Mouse (Mus musculus): Measurements from ENCODE around the gene Kcne2. TPM values are rescaled to one million over a fixed set of nuclear protein-coding genes. Genes with fewer than 3 reads are reported as not detected.

Gene Kcne2
- polyA plus RNA-seq, 1 experiment from 2014 or later: not detected

GRCm38 (mm10) chr16:92336280-92336679 lies 44.1 kb downstream of the Kcne2 start:
- no peak overlapping the region for H3K9ac ChIP-seq
- H3K4me2 ChIP-seq: no peak overlapping the region
- ATAC-seq (ENCODE audit: insufficient read depth): no peak

GRCm38 (mm10) chr16:92340612-92341511 lies 48.7 kb downstream of the Kcne2 start:
- no peak overlapping the region; the same call in 1 of the 2 replicates for H3K9ac ChIP-seq
- 26% methylated on average over 27 of the region's 27 CpGs for WGBS (ENCODE audit: insufficient replicate concordance)
- no peak overlapping the region for H3K27ac ChIP-seq (replicated peaks)
- peaks cover 26% of the 10 kb centered on the region for H3K4me1 ChIP-seq (replicated peaks)
- peak overlapping the region; percentile 41 for H3K4me3 ChIP-seq (replicated peaks)
- no peaks in the 10 kb centered on the region for H3K36me3 ChIP-seq (replicated peaks)
- no peaks in the 10 kb centered on the region for H3K9me3 ChIP-seq (replicated peaks)
- ATAC-seq (ENCODE audit: insufficient read depth): peak; percentile 77
- H3K27me3 ChIP-seq: peaks cover 8% of the 10 kb centered on the region
- H3K4me2 ChIP-seq: peak overlapping the region; percentile 70

More at GRCm38 (mm10) chr16:92336280-92336679, 44.1 kb downstream of the Kcne2 start:
- WGBS (ENCODE audit: insufficient replicate concordance): 8% methylated on average over 9 of the region's 9 CpGs
- Histone ChIP-seq H3K27me3 (peaks cover 14% of the 10 kb centered on the region), H3K9me3 (replicated peaks) (no peaks in the 10 kb centered on the region), H3K4me3 (replicated peaks) (no peak overlapping the region), H3K36me3 (replicated peaks) (no peaks in the 10 kb centered on the region), H3K4me1 (replicated peaks) (peaks cover 15% of the 10 kb centered on the region), H3K27ac (replicated peaks) (no peak overlapping the region)

GRCm38 (mm10) chr16:92345177-92345576 lies 53.0 kb downstream of the Kcne2 start:
- H3K4me2 ChIP-seq: 0 out of 2 replicates have a peak overlapping the region, but pooled peaks have one; percentile 15
- no peaks in the 10 kb centered on the region for H3K36me3 ChIP-seq (replicated peaks)
- 25% methylated on average over 11 of the region's 11 CpGs for WGBS (ENCODE audit: insufficient replicate concordance)
- H3K9ac ChIP-seq: no peak overlapping the region; the same call in 1 of the 2 replicates
- ATAC-seq (ENCODE audit: insufficient read depth): no peak
- no peak overlapping the region for H3K27ac ChIP-seq (replicated peaks)
- H3K27me3 ChIP-seq: no peaks in the 10 kb centered on the region
- no peak overlapping the region for H3K4me3 ChIP-seq (replicated peaks)
- no peaks in the 10 kb centered on the region for H3K9me3 ChIP-seq (replicated peaks)
- H3K4me1 ChIP-seq (replicated peaks): peaks cover 23% of the 10 kb centered on the region

- Histone ChIP-seq H3K9me3 (replicated peaks) (no peaks in the 10 kb centered on the region), H3K27ac (replicated peaks) (no peak overlapping the region), H3K9ac (no peak overlapping the region), H3K4me2 (no peak overlapping the region), H3K27me3 (no peaks in the 10 kb centered on the region), H3K4me1 (replicated peaks) (peaks cover 12% of the 10 kb centered on the region), H3K4me3 (replicated peaks) (no peak overlapping the region), H3K36me3 (replicated peaks) (no peaks in the 10 kb centered on the region)
- 65% methylated on average over 13 of the region's 13 CpGs for WGBS (ENCODE audit: insufficient replicate concordance)
- ATAC-seq (ENCODE audit: insufficient read depth): no peak
These were observed 54.2 kb downstream of the Kcne2 start for GRCm38 (mm10) chr16:92346297-92346916.

Other genes with a start within 250 kb of the Kcne2 start
- 30.1 and 32.8 TPM in 2 replicates for gene Mrps6, start 234.1 kb upstream of the Kcne2 start, polyA plus RNA-seq (2015; fragmentation: Nextera tagmentation; extraction: Ambion mirVana)
- not detected in 2 replicates for gene Gm49711, start 234.1 kb upstream of the Kcne2 start, polyA plus RNA-seq (2015; fragmentation: Nextera tagmentation; extraction: Ambion mirVana)
- gene Slc5a3, start 234.1 kb upstream of the Kcne2 start, polyA plus RNA-seq (2015; fragmentation: Nextera tagmentation; extraction: Ambion mirVana): 0.85 and 1.1 TPM in 2 replicates
- 36.4 and 42.4 TPM in 2 replicates for gene Smim11, start 8.9 kb downstream of the Kcne2 start, polyA plus RNA-seq (2015; fragmentation: Nextera tagmentation; extraction: Ambion mirVana)
- gene Fam243, start 29.1 kb downstream of the Kcne2 start, polyA plus RNA-seq (2015; fragmentation: Nextera tagmentation; extraction: Ambion mirVana): not detected in 2 replicates
- gene Kcne1, start 67.1 kb downstream of the Kcne2 start, polyA plus RNA-seq (2015; fragmentation: Nextera tagmentation; extraction: Ambion mirVana): not detected in 2 replicates
- gene Rcan1, start 178.5 kb downstream of the Kcne2 start, polyA plus RNA-seq (2015; fragmentation: Nextera tagmentation; extraction: Ambion mirVana): 9.1 and 9.3 TPM in 2 replicates
- gene Clic6, start 193.3 kb downstream of the Kcne2 start, polyA plus RNA-seq (2015; fragmentation: Nextera tagmentation; extraction: Ambion mirVana): 0.40 and 0.54 TPM in 2 replicates

Data from liver, embryonic 15.5 days (tissue).